Mouse (Mus musculus) MEL (cell line): ENCODE data around the gene Tmed9. TPM values are rescaled to one million over a fixed set of nuclear protein-coding genes. Genes with fewer than 3 reads are reported as not detected.

Experiments used
- DNase-seq: peaks from one replicate; pipeline ENCODE4 v3.0.0; 2011; ENCODE audit warnings: low read depth, low spot score
- H3K27ac ChIP-seq: 2 replicates; pipeline ENCODE4 v1.5.1; 2012; ENCODE audit warnings: low read depth, mild to moderate bottlenecking, control low read depth, low read length, moderate library complexity; ENCODE audit not compliant: control insufficient read depth
- H3K27me3 ChIP-seq, 2 experiments: fragments of 150-350 bp in 1 of 2; sonication (generic) in 1 of 2; 2 replicates each; pipeline ENCODE4 v1.6.1; 2012; ENCODE audit warnings: low read length in 2 of 2, mild to moderate bottlenecking in 2 of 2, improper control_type of control experiment in 1 of 2, moderate library complexity in 1 of 2; ENCODE audit not compliant: insufficient read depth in 2 of 2, control insufficient read depth in 1 of 2
- H3K36me3 ChIP-seq, 2 experiments: 2 replicates each; pipeline ENCODE4 v1.6.1; 2012 to 2014; ENCODE audit warnings: low read length in 2 of 2, improper control_type of control experiment in 1 of 2, inconsistent platforms in 1 of 2, mild to moderate bottlenecking in 1 of 2; ENCODE audit not compliant: insufficient read depth in 2 of 2, control insufficient read depth in 1 of 2
- H3K4me1 ChIP-seq, 2 experiments: fragments of 150-350 bp in 1 of 2; sonication (generic) in 1 of 2; 2 replicates each; pipeline ENCODE4 v1.6.1; 2012; ENCODE audit warnings: low read length in 2 of 2, improper control_type of control experiment in 1 of 2, mild to moderate bottlenecking in 1 of 2; ENCODE audit not compliant: insufficient read depth in 2 of 2, control insufficient read depth in 1 of 2
- H3K4me3 ChIP-seq, 2 experiments: fragments of 150-350 bp in 1 of 2; sonication (generic) in 1 of 2; 2 replicates each; pipeline ENCODE4 v1.5.1; 2012; ENCODE audit warnings: low read depth in 2 of 2, low read length in 2 of 2, mild to moderate bottlenecking in 2 of 2, moderate library complexity in 2 of 2, control low read depth in 1 of 2, improper control_type of control experiment in 1 of 2; ENCODE audit not compliant: control insufficient read depth in 1 of 2, insufficient read depth in 1 of 2
- H3K79me2 ChIP-seq: 2 replicates; pipeline ENCODE4 v1.6.1; 2012; ENCODE audit warnings: mild to moderate bottlenecking, low read length, moderate library complexity; ENCODE audit not compliant: control insufficient read depth, poor library complexity, insufficient read depth
- H3K9ac ChIP-seq: 2 replicates; pipeline ENCODE4 v1.6.1; 2012; ENCODE audit warnings: low read depth, mild to moderate bottlenecking, control low read depth, low read length, moderate library complexity; ENCODE audit not compliant: control insufficient read depth, poor library complexity, severe bottlenecking
- H3K9me3 ChIP-seq: fragments of 150-350 bp; sonication (generic); replicated peaks from 2 replicates; pipeline ENCODE4 v1.6.1; 2012; ENCODE audit warnings: mild to moderate bottlenecking, low read length, improper control_type of control experiment, moderate library complexity; ENCODE audit not compliant: insufficient read depth
- BHLHE40 ChIP-seq: IDR thresholded peaks from 2 replicates; pipeline ENCODE4 v1.6.1; 2012; ENCODE audit warnings: low read depth, mild to moderate bottlenecking, inconsistent platforms, low read length, improper control_type of control experiment, borderline replicate concordance
- CHD2 ChIP-seq: IDR thresholded peaks from 2 replicates; pipeline ENCODE4 v1.6.1; 2011; ENCODE audit warnings: low read length, improper control_type of control experiment
- CTCF ChIP-seq, 3 experiments: IDR thresholded peaks in 2 of 3; conservative IDR thresholded peaks in 1 of 3; 2 replicates each; pipeline ENCODE4 v1.5.1; 2011 to 2012; ENCODE audit warnings: low read length in 3 of 3, low read depth in 2 of 3, mild to moderate bottlenecking in 2 of 3, improper control_type of control experiment in 1 of 3, inconsistent platforms in 1 of 3, mixed read lengths in 1 of 3, moderate library complexity in 1 of 3; ENCODE audit not compliant: control insufficient read depth in 1 of 3, insufficient read depth in 1 of 3, poor library complexity in 1 of 3, severe bottlenecking in 1 of 3
- E2F4 ChIP-seq: IDR thresholded peaks from 2 replicates; pipeline ENCODE4 v1.6.1; 2011; ENCODE audit warnings: low read depth, low read length, improper control_type of control experiment, borderline replicate concordance
- ELF1 ChIP-seq: IDR thresholded peaks from 2 replicates; pipeline ENCODE4 v1.6.1; 2014; ENCODE audit warnings: low read depth, mild to moderate bottlenecking, inconsistent platforms, low read length, improper control_type of control experiment, moderate library complexity
- HCFC1 ChIP-seq: IDR thresholded peaks from 2 replicates; pipeline ENCODE4 v1.6.1; 2012; ENCODE audit warnings: low read depth, mild to moderate bottlenecking, inconsistent platforms, low read length, improper control_type of control experiment, moderate library complexity
- JUND ChIP-seq: IDR thresholded peaks from 2 replicates; pipeline ENCODE4 v1.6.1; 2011; ENCODE audit warnings: low read depth, mild to moderate bottlenecking, improper control_type of control experiment, low read length
- MAFK ChIP-seq: IDR thresholded peaks from 2 replicates; pipeline ENCODE4 v1.6.1; 2011; ENCODE audit warnings: low read depth, mild to moderate bottlenecking, low read length, improper control_type of control experiment, borderline replicate concordance
- MAZ ChIP-seq: IDR thresholded peaks from 2 replicates; pipeline ENCODE4 v1.6.1; 2012; ENCODE audit warnings: low read depth, mild to moderate bottlenecking, inconsistent platforms, low read length, improper control_type of control experiment
- MEF2A ChIP-seq: IDR thresholded peaks from 2 replicates; pipeline ENCODE4 v1.6.1; 2014; ENCODE audit warnings: low read depth, mild to moderate bottlenecking, inconsistent platforms, low read length, improper control_type of control experiment; ENCODE audit not compliant: poor library complexity, insufficient replicate concordance, severe bottlenecking; ENCODE audit errors: extremely low read depth
- MYC ChIP-seq: IDR thresholded peaks from 2 replicates; pipeline ENCODE4 v1.6.1; 2011; ENCODE audit warnings: low read depth, mild to moderate bottlenecking, low read length, improper control_type of control experiment, moderate library complexity
- NELFE ChIP-seq: IDR thresholded peaks from 2 replicates; pipeline ENCODE4 v1.6.1; 2011; ENCODE audit warnings: low read depth, low read length, improper control_type of control experiment
- POLR2AphosphoS2 ChIP-seq: IDR thresholded peaks from 2 replicates; pipeline ENCODE4 v1.6.1; 2011; ENCODE audit warnings: low read length, improper control_type of control experiment
- SIN3A ChIP-seq: IDR thresholded peaks from 2 replicates; pipeline ENCODE4 v1.6.1; 2012; ENCODE audit warnings: low read length, improper control_type of control experiment, inconsistent platforms
- SMC3 ChIP-seq: IDR thresholded peaks from 2 replicates; pipeline ENCODE4 v1.6.1; 2011; ENCODE audit warnings: low read depth, low read length, improper control_type of control experiment
- TBP ChIP-seq: IDR thresholded peaks from 2 replicates; pipeline ENCODE4 v1.8.0; 2011; ENCODE audit warnings: low read depth, low read length, improper control_type of control experiment
- ZKSCAN1 ChIP-seq: IDR thresholded peaks from 2 replicates; pipeline ENCODE4 v1.6.1; 2012; ENCODE audit warnings: low read depth, mild to moderate bottlenecking, inconsistent platforms, low read length, improper control_type of control experiment, moderate library complexity
- ZMIZ1 ChIP-seq: IDR thresholded peaks from 2 replicates; pipeline ENCODE4 v1.6.1; 2012; ENCODE audit warnings: low read depth, mild to moderate bottlenecking, inconsistent platforms, low read length, improper control_type of control experiment, moderate library complexity
- ZNF384 ChIP-seq: IDR thresholded peaks from 2 replicates; pipeline ENCODE4 v1.6.1; 2012; ENCODE audit warnings: low read depth, mild to moderate bottlenecking, inconsistent platforms, low read length, improper control_type of control experiment
- polyA plus RNA-seq, 2 experiments: library from polyadenylated mRNA; stranded (reverse) in 1 of 2; unstranded in 1 of 2; fragments of >175 nt in 1 of 2; fragments of >200 nt in 1 of 2; gene quantifications; 2 replicates each; pipeline versions ENCODE4 v1.2.1 to v1.2.4; 2012; ENCODE audit warnings: low replicate concordance in 2 of 2, low read depth in 1 of 2; ENCODE audit not compliant: insufficient read length in 2 of 2, insufficient read depth in 1 of 2, missing spikeins in 1 of 2
- total RNA-seq: library from RNA; depleted of rRNA; stranded (reverse); fragments of 300-350 nt; gene quantifications from 2 replicates; pipeline ENCODE4 v1.2.3, GENCODE M21; 2012

The Tmed9 gene
- total and polyA plus RNA-seq, 3 experiments: 218 to 222 TPM; not detected in 1

GRCm38 (mm10) chr13:55571027-55571751 lies 2.3 kb upstream of the Tmed9 start, which contains the start of gene Fam193b (continued):
- peak; percentile 45 for TF ChIP-seq NELFE
- TF ChIP-seq ZNF384: no peak
- TF ChIP-seq BHLHE40: no peak
- TF ChIP-seq POLR2AphosphoS2: no peak
- TF ChIP-seq JUND: no peak
- TF ChIP-seq TBP: 0 out of 2 replicates have a peak, but pooled peaks have one; percentile 36
- no peak for TF ChIP-seq ZMIZ1
- peak; percentile 95 for TF ChIP-seq HCFC1
- no peak for TF ChIP-seq ZKSCAN1
- TF ChIP-seq CTCF (IDR thresholded peaks at IDR 0.05 in 2 of 3, conservative IDR thresholded peaks at IDR 0.05 in 1 of 3; ENCODE audit: control insufficient read depth in 1 of 3, insufficient read depth in 1 of 3, low read depth in 2 of 3, low read length in 3 of 3, poor library complexity in 1 of 3, severe bottlenecking in 1 of 3): no peak
- no peak for TF ChIP-seq SMC3
- TF ChIP-seq MAFK: no peak
- 0 out of 2 replicates have a peak, but pooled peaks have one; percentile 23 for TF ChIP-seq ELF1
- TF ChIP-seq, all 39 proteins: peak for 11

GRCm38 (mm10) chr13:55571977-55572376 lies 1.6 kb upstream of the Tmed9 start:
- peak; percentile 17 for DNase-seq
- H3K36me3 ChIP-seq: peaks cover 3 to 13% of the 10 kb centered on the region in 2 experiments; a peak in 2 of 4 replicates
- no peak for TF ChIP-seq SIN3A
- TF ChIP-seq E2F4: no peak
- no peak for TF ChIP-seq ZMIZ1
- TF ChIP-seq ZNF384: no peak
- no peak for TF ChIP-seq CTCF (IDR thresholded peaks at IDR 0.05 in 2 of 3, conservative IDR thresholded peaks at IDR 0.05 in 1 of 3; ENCODE audit: control insufficient read depth in 1 of 3, insufficient read depth in 1 of 3, low read depth in 2 of 3, low read length in 3 of 3, poor library complexity in 1 of 3, severe bottlenecking in 1 of 3)
- no peak for TF ChIP-seq MAZ
- TF ChIP-seq MYC: no peak
- TF ChIP-seq MEF2A: no peak
- TF ChIP-seq CHD2: no peak
- H3K27me3 ChIP-seq: no peaks in the 10 kb centered on the region
- no peaks in the 10 kb centered on the region for H3K9me3 ChIP-seq
- H3K4me1 ChIP-seq: peaks cover 0 to 17% of the 10 kb centered on the region in 2 experiments; a peak in 3 of 4 replicates
- peaks cover 16% of the 10 kb centered on the region for H3K79me2 ChIP-seq
- no peak overlapping the region for H3K27ac ChIP-seq
- H3K4me3 ChIP-seq: peak overlapping the region in 1 of 2 experiments; percentile 96; a peak in 1 of 4 replicates
- no peak overlapping the region for H3K9ac ChIP-seq
